8 mouse cellular contexts compared by ENCODE assay signal in the genomic region with DNA sequence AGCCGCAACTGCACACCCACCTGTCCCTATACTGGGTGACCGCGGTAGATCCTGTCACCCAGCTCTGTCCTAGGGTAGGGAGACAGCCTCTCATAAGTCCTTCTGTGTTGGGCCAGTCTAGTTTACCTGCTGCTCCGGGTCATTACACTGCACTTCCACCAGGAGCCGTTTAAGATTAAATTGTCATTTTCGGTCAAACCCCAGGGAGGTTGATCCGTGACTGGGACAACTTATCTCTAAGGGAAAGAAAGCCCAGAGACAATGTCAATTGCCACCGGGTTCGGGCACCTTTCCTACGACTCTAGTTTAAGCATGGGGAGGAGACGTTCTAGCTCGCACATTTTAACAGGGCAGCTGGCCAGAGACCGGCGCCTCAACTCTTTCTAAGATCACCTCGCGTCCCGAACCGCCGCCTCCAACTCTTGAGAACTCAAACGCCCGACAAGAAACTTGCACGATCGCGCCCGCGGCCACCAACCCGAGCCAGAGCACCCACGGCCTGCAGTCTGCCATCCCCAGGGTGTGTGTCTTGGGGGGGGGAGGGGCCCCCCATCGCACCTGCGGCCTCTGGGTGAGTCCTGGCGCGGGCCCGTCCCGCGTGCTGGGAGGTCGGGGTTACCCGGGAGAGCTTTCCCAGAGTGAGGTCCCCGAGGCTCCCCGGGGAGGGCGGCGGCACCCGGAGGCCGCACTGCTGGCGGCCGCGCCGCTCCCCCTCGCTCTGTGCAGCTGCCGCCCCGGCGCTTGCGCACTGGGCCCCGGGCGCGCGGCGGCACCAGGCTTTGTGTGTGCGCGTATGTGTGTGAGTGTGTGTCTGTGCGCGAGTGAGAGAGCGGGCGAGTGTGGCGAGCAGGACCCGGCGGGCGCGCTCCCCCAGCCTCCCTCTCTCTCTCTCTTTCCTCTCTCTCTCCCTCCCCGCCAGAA. TPM values are rescaled to one million over a fixed set of nuclear protein-coding genes. Genes with fewer than 3 reads are reported as not detected.
DNase-seq lines count a peak whose midpoint lies in the region; ATAC-seq lines count a peak whose summit lies in the region.

A gene (plus strand): TSS at position 128 of the 921 bp plus-strand sequence.

- peaks cover 17% of the 10 kb centered on the region for H3K4me1 ChIP-seq in intestine, embryonic 16.5 days (ENCODE audit: control insufficient read depth, insufficient read depth, low read length)

- H3K4me2 ChIP-seq in intestine, embryonic 16.5 days (ENCODE audit: low read depth, low read length): peak within 1 kb of the TSS; percentile 79

- intact Hi-C loops in left cerebral cortex, postnatal 25 days (cut with DNase I): loop anchor here (1.0 kb wide), 2 partner anchors 18 to 87 kb away; no protein-coding TSS in a partner anchor

- ATAC-seq in intestine, embryonic 16.5 days: peak; percentile 85

- H3K27ac ChIP-seq in intestine, embryonic 16.5 days (ENCODE audit: low read length): peak within 1 kb of the TSS; percentile 97

- peak within 1 kb of the TSS; percentile 96 for H3K9ac ChIP-seq in intestine, embryonic 16.5 days (ENCODE audit: low read depth, low read length)

- H3K36me3 ChIP-seq in intestine, embryonic 16.5 days (ENCODE audit: control insufficient read depth, insufficient read depth, low read length): no peaks in the 10 kb centered on the region

- peak; percentile 93 for DNase-seq in adrenal gland, postnatal 10 days
- peak; percentile 94 for DNase-seq in embryo, embryonic 9.5 days (ENCODE audit: extremely low spot score)
- no peak for DNase-seq in gonadal fat pad, adult 2 months (ENCODE audit: low read depth)
- DNase-seq in left cerebral cortex, postnatal 25 days (ENCODE audit: low spot score in 2 of 2): peak; percentile 95
- DNase-seq in mesoderm, embryonic 11.5 days (ENCODE audit: low read depth, low spot score): peak; percentile 91
- DNase-seq in right cerebral cortex, postnatal 36 days (ENCODE audit: low spot score in 2 of 2): peak; percentile 86 to 89
- DNase-seq in urinary bladder, postnatal 4 days (ENCODE audit: low spot score in 2 of 2): peak; percentile 86 to 89

- H3K4me3 ChIP-seq in intestine, embryonic 16.5 days (ENCODE audit: low read length): peak within 1 kb of the TSS; percentile 89

- 1% methylated on average over 65 of the region's 69 CpGs for WGBS in intestine, embryonic 16.5 days

- H3K9me3 ChIP-seq in intestine, embryonic 16.5 days (ENCODE audit: control insufficient read depth, low read length): no peaks in the 10 kb centered on the region

- H3K27me3 ChIP-seq in intestine, embryonic 16.5 days (replicated peaks; ENCODE audit: control insufficient read depth, insufficient read depth, low read length): no peaks in the 10 kb centered on the region

RNA-seq across cellular contexts. Expression of the gene that starts here (rescaled TPM):
- total RNA-seq in adrenal gland, postnatal 10 days (2021): 10 to 100 TPM; 14.1 to 20.6 TPM
- polyA plus RNA-seq in gonadal fat pad, adult 2 months (2012; rRNA removed): 10.2 and 14.7 TPM in 2 replicates
- 12.8 and 13.0 TPM in 2 replicates for polyA plus RNA-seq in intestine, embryonic 16.5 days (2015; fragmentation: Nextera tagmentation; extraction: Ambion mirVana)
- 10 to 100 TPM; 67.8 to 70.0 TPM for total RNA-seq in left cerebral cortex, postnatal 25 days (2021)
